Mouse (Mus musculus): Measurements from ENCODE around the gene Zeb2. TPM values are rescaled to one million over a fixed set of nuclear protein-coding genes. Genes with fewer than 3 reads are reported as not detected.

Zeb2 gene
- polyA plus RNA-seq, 1 experiment from 2014 or later: 32.3 TPM

- ATAC-seq (ENCODE audit: low FRiP score, low TSS enrichment): no peak
- no peak overlapping the region for H3K27ac ChIP-seq (replicated peaks; ENCODE audit: low read depth, low read length)
- H3K9me3 ChIP-seq (ENCODE audit: control insufficient read depth, low read length): no peaks in the 10 kb centered on the region
- no peaks in the 10 kb centered on the region for H3K36me3 ChIP-seq (ENCODE audit: control insufficient read depth, insufficient read depth, low read length)
- WGBS: 30% methylated on average over 6 of the region's 6 CpGs
- H3K27me3 ChIP-seq (ENCODE audit: control insufficient read depth, insufficient read depth, low read length): no peaks in the 10 kb centered on the region
- H3K4me3 ChIP-seq (replicated peaks; ENCODE audit: low read depth, low read length): no peak overlapping the region
- no peak overlapping the region for H3K4me2 ChIP-seq (ENCODE audit: low read length)
- no peak for DNase-seq
- no peak overlapping the region for H3K9ac ChIP-seq (replicated peaks; ENCODE audit: low read length)
- H3K4me1 ChIP-seq (ENCODE audit: control insufficient read depth, insufficient read depth, low read length): no peaks in the 10 kb centered on the region
These were observed 164.3 kb downstream of the Zeb2 start for GRCm38 (mm10) chr2:44952830-44953422.

DNA sequence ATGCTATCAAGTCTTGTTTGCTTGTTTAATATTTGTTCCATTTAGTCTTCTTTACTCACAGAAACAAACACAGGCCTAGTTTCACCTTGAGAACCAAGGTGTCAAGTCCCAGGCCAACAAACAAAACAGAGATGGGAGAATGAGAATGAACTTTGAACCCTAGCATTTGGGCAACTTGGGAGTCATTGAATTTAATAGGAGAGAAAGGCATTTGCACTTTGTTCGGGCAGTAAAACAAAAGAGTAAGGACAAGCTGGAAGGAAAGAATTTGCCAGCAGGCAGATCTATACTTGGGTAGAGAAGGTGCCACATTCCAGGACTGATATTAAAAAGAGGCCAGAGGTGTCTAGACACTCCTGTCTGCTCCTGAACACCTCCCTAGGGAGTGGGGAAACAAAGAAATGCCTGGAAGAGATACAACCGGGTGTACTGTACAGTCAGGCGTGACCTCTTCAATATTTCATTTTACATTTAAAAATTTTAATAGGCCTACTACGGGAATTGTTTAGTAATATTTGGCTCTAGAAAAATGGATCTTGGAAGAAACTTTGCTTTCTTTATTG is 165.5 kb downstream of the Zeb2 start:
- H3K4me2 ChIP-seq (ENCODE audit: low read length): no peak overlapping the region
- H3K9me3 ChIP-seq (ENCODE audit: control insufficient read depth, low read length): no peaks in the 10 kb centered on the region
- ATAC-seq (ENCODE audit: low FRiP score, low TSS enrichment) (no peak), DNase-seq (no peak)
- no peak overlapping the region for H3K4me3 ChIP-seq (replicated peaks; ENCODE audit: low read depth, low read length)
- H3K27me3 ChIP-seq (ENCODE audit: control insufficient read depth, insufficient read depth, low read length): no peaks in the 10 kb centered on the region
- no peak overlapping the region for H3K27ac ChIP-seq (replicated peaks; ENCODE audit: low read depth, low read length)
- H3K4me1 ChIP-seq (ENCODE audit: control insufficient read depth, insufficient read depth, low read length): no peaks in the 10 kb centered on the region
- H3K36me3 ChIP-seq (ENCODE audit: control insufficient read depth, insufficient read depth, low read length): no peaks in the 10 kb centered on the region
- no peak overlapping the region for H3K9ac ChIP-seq (replicated peaks; ENCODE audit: low read length)
- WGBS: 67% methylated on average over 4 of the region's 4 CpGs

GRCm38 (mm10) chr2:44944689-44945088 is 172.5 kb downstream of the Zeb2 start:
- Histone ChIP-seq H3K9ac (replicated peaks; ENCODE audit: low read length) (no peak overlapping the region), H3K27me3 (ENCODE audit: control insufficient read depth, insufficient read depth, low read length) (no peaks in the 10 kb centered on the region), H3K4me3 (replicated peaks; ENCODE audit: low read depth, low read length) (no peak overlapping the region), H3K27ac (replicated peaks; ENCODE audit: low read depth, low read length) (no peak overlapping the region), H3K9me3 (ENCODE audit: control insufficient read depth, low read length) (no peaks in the 10 kb centered on the region), H3K4me2 (ENCODE audit: low read length) (no peak overlapping the region), H3K36me3 (ENCODE audit: control insufficient read depth, insufficient read depth, low read length) (no peaks in the 10 kb centered on the region), H3K4me1 (ENCODE audit: control insufficient read depth, insufficient read depth, low read length) (no peaks in the 10 kb centered on the region)
- ATAC-seq (ENCODE audit: low FRiP score, low TSS enrichment) (no peak), DNase-seq (no peak)
- WGBS: 99% methylated on average over 2 of the region's 2 CpGs

Small RNAs within 50 kb of the gene (microRNA-seq; reads per million reads assigned to microRNA genes)
- not detected for gene Mir5129

Other genes with a start within 250 kb of the Zeb2 start
- 23.5 and 24.8 TPM in 2 replicates for gene Gtdc1, start 189.7 kb downstream of the Zeb2 start, polyA plus RNA-seq (2014; fragmentation: Nextera tagmentation; extraction: Ambion mirVana)